Mouse (Mus musculus): ENCODE results near the gene Tapbpl.
A peak's percentile ranks its signal among the peaks of the same experiment; 100 is the strongest.

The Tapbpl gene

GRCm38 (mm10) chr6:125196301-125196700 is 35.4 kb downstream of the Tapbpl start:
- DNase-seq (ENCODE audit: low read depth), result no peak

- no peak for DNase-seq (ENCODE audit: low read depth)
These were observed 36.1 kb downstream of the Tapbpl start for GRCm38 (mm10) chr6:125195541-125196075.

GRCm38 (mm10) chr6:125193390-125193789 is 38.3 kb downstream of the Tapbpl start:
- DNase-seq (ENCODE audit: low read depth), result no peak

GRCm38 (mm10) chr6:125192841-125193240 is 38.8 kb downstream of the Tapbpl start:
- no peak for DNase-seq (ENCODE audit: low read depth)

GRCm38 (mm10) chr6:125192016-125192714 is 39.5 kb downstream of the Tapbpl start:
- DNase-seq (ENCODE audit: low read depth), result peak; percentile 89

GRCm38 (mm10) chr6:125191332-125192015 is 40.2 kb downstream of the Tapbpl start, which contains the start of the genes Ncapd2 and Mrpl51:
TSS of gene Ncapd2 (minus strand) at chr6:125191701.
TSS of gene Mrpl51 (plus strand) at chr6:125191801.
- DNase-seq (ENCODE audit: low read depth), result peak; percentile 99

- DNase-seq (ENCODE audit: low read depth), result no peak
These were observed 40.8 kb downstream of the Tapbpl start for GRCm38 (mm10) chr6:125190816-125191215.

- DNase-seq (ENCODE audit: low read depth), result no peak
These were observed 45.5 kb downstream of the Tapbpl start for GRCm38 (mm10) chr6:125186203-125186602.

- no peak for DNase-seq (ENCODE audit: low read depth)
These were observed 49.5 kb downstream of the Tapbpl start for GRCm38 (mm10) chr6:125182133-125182532.

GRCm38 (mm10) chr6:125179601-125180000 is 52.1 kb downstream of the Tapbpl start:
- no peak for DNase-seq (ENCODE audit: low read depth)

GRCm38 (mm10) chr6:125175469-125175868 is 56.2 kb downstream of the Tapbpl start:
- DNase-seq (ENCODE audit: low read depth), result no peak
